Mouse (Mus musculus) CD4-positive helper T cell, adult 2 months (primary cell): ENCODE data around the gene Ccdc103.

Source experiments
- DNase-seq: peaks from one replicate; pipeline ENCODE4 v3.0.0-alpha.2; 2012; ENCODE audit warnings: low read depth, missing footprints, low spot score

Gene Ccdc103

DNA sequence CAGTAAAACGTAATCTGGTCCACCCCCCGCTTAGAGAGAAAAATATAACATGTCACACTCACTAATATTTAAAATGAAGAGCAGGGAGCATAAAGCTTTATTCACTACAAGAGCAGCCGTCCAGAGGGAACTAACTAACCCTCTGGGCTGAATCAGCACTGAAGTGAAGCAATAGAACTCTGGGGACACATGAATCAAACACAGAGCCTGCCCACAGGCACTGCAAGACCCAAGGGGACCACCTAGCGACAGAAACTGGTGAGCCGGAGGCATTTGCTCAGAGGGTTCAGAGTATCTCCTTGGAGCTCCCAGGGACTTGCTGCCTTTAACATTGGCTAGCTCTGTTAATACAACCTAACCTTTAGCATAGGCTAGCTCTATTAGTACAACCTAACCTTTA is 9.1 kb downstream of the Ccdc103 start:
- no peak for DNase-seq

GRCm38 (mm10) chr11:102893015-102893651 is 12.1 kb downstream of the Ccdc103 start:
- peak; percentile 71 for DNase-seq

DNA sequence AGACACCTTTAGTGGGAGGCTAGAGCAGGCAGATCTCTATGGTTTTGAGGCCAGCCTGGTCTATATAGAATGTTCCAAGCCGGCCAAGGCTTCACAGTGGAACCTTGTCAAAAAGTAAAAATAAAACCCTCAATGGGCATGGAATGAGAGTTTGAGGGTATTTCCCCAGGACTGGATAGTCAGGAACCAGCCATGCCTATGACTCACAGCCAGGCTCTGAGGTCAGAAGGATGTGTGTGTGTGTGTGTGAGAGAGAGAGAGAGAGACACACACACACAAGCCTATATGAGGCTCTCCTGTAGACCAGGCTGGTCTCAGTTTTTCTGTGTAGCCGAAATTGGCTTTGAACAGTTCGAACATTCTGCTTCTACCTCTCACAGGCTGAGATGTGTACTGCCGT is 13.7 kb downstream of the Ccdc103 start:
- DNase-seq: no peak

DNA sequence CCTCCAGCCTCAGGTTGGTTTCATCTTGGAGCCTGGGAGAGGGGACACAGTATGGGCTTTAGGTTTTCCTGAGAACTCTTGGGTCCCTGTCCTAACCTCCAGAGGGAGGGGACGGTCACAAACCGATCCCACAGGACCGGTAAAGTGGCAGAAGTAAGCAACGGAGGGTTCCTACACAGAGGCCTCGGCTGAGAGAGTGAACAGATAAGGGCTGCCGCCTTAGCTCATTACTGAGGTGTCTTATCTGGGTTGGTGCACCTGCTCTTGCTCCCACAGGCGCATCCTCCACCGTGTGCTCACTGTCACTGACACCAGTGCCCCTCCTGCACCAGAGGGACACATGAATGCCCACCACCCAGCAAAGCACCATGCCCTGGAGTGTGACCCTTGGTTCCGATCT is 14.8 kb downstream of the Ccdc103 start:
- DNase-seq: no peak

- DNase-seq: no peak
Measured at GRCm38 (mm10) chr11:102896641-102897040, 15.6 kb downstream of the Ccdc103 start.

DNA sequence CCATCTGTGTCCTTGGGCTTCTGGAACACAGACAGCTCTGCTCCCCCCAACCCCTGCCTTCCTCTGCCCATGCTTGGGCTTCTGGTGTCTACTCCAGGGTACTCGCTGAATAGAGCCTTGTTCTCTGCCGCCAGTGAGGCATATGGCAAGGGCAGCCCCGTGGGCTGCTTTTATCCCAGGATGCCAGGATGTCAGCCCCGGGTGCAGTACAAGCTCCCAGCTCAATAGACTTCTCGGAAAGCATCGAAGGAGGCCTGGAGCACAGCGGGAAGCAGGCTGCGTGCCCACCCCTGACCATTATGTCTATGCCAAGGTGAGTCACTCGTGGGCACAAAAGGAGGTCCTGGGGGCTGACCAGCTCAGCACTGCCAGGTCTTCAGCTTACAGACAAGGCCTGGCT is 17.4 kb downstream of the Ccdc103 start:
- DNase-seq: no peak

GRCm38 (mm10) chr11:102900763-102901162 is 19.8 kb downstream of the Ccdc103 start, which contains the start of gene Gfap:
Gfap (minus strand) TSS chr11:102900912.
- DNase-seq: peak; percentile 59

- DNase-seq: no peak
Measured at GRCm38 (mm10) chr11:102901199-102901598, 20.2 kb downstream of the Ccdc103 start.

- DNase-seq: no peak
Measured at GRCm38 (mm10) chr11:102902107-102902506, 21.1 kb downstream of the Ccdc103 start.

GRCm38 (mm10) chr11:102903654-102904053 is 22.6 kb downstream of the Ccdc103 start:
- DNase-seq: no peak

DNA sequence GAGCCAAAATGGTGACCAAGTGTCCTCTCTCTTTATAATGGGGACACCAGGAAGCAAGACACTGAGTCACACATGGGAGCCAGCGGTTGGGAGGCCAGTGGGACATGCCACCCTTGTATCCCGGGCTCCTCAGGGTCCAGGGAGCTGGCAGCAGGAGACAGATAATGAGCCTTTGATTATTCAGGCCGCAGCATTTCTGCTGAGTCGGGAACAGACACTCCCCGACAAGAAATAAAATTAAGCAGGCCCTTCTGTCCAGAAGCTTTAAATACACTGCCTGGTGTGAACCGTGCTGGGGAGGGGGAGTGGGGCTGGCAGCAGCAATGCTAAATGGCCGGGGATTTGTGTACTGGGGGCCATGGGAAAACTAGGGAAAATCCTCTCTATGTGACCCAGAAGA is 30.4 kb downstream of the Ccdc103 start:
- no peak for DNase-seq

DNA sequence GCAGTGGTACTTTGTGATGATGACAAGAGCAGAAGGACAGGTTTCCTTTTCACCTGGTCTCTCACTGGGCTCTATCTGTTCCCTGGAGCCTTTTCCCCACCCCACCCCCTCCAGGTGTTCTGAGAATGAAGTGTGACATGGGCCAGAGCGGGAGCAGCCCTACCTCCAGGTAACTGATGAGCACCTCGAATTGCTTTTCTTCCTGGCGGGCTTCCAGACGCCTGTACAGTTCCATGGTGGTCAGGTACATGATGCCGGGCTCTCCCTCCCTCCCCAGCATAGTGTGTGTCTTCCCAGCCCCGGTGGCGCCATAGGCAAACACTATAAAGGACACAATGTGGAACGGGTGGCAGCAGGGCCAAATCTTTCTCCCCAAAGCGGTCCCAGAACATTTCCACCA is 34.4 kb downstream of the Ccdc103 start:
- no peak for DNase-seq

GRCm38 (mm10) chr11:102918077-102918476 is 37.1 kb downstream of the Ccdc103 start:
- no peak for DNase-seq

GRCm38 (mm10) chr11:102921491-102921890 is 40.5 kb downstream of the Ccdc103 start:
- DNase-seq: no peak

- peak; percentile 93 for DNase-seq
Measured at GRCm38 (mm10) chr11:102924557-102925350, 43.8 kb downstream of the Ccdc103 start, which contains the start of gene Kif18b. Kif18b (minus strand) TSS chr11:102925124.

GRCm38 (mm10) chr11:102925351-102925717 is 44.3 kb downstream of the Ccdc103 start:
- DNase-seq: peak; percentile 75

- DNase-seq: no peak
Measured at GRCm38 (mm10) chr11:102930672-102931071, 49.7 kb downstream of the Ccdc103 start.
